8 mouse cellular contexts compared by ENCODE assay signal in genomic region chr8:10925582-10926517, GRCm38 (mm10).
DNase-seq lines count a peak whose midpoint lies in the region; ATAC-seq and TF ChIP-seq lines count a peak whose summit lies in the region.

No protein-coding gene starts in this region.

- peak overlapping the region; percentile 88 for H3K27ac ChIP-seq in kidney, postnatal 0 days
- peak overlapping the region; percentile 69 for H3K27ac ChIP-seq in hindbrain, embryonic 15.5 days (replicated peaks)
- H3K27ac ChIP-seq in neural tube, embryonic 13.5 days (replicated peaks): peak overlapping the region; percentile 76

- 6% methylated on average over 18 of the region's 18 CpGs for WGBS in kidney, postnatal 0 days
- WGBS in hindbrain, embryonic 15.5 days: 10% methylated on average over 18 of the region's 18 CpGs
- 5% methylated on average over 18 of the region's 18 CpGs for WGBS in neural tube, embryonic 13.5 days

- peak overlapping the region; percentile 27; the same call in 1 of the 2 replicates for H3K9ac ChIP-seq in kidney, postnatal 0 days (ENCODE audit: low read depth, low read length)
- no peak overlapping the region for H3K9ac ChIP-seq in hindbrain, embryonic 15.5 days
- peak overlapping the region; percentile 41 for H3K9ac ChIP-seq in neural tube, embryonic 13.5 days

- ATAC-seq in kidney, postnatal 0 days (replicated peaks; ENCODE audit: low FRiP score, low read depth): peak; percentile 29
- ATAC-seq in hindbrain, embryonic 15.5 days (ENCODE audit: low FRiP score, low read depth): no peak; the same call in 1 of the 2 replicates
- no peak for ATAC-seq in neural tube, embryonic 13.5 days (ENCODE audit: low read depth)

- DNase-seq in kidney, postnatal 0 days (ENCODE audit: low spot score): peak; percentile 77
- no peak for DNase-seq in kidney, postnatal 25 days
- DNase-seq in embryo, embryonic 10 days (ENCODE audit: low spot score): peak; percentile 64
- DNase-seq in urinary bladder, adult 2 months (ENCODE audit: low spot score): no peak
- no peak for DNase-seq in right cerebral cortex, postnatal 10 days (ENCODE audit: low spot score in 2 of 2)
- no peak for DNase-seq in adrenal gland, adult (ENCODE audit: inconsistent age in 2 of 2, low spot score in 1 of 2)

- H3K4me1 ChIP-seq in kidney, postnatal 0 days (replicated peaks; ENCODE audit: insufficient read depth, low read length): peaks cover 35% of the 10 kb centered on the region
- peaks cover 57% of the 10 kb centered on the region for H3K4me1 ChIP-seq in hindbrain, embryonic 15.5 days (replicated peaks)
- H3K4me1 ChIP-seq in neural tube, embryonic 13.5 days (replicated peaks): peaks cover 77% of the 10 kb centered on the region

- H3K9me3 ChIP-seq in kidney, postnatal 0 days (replicated peaks; ENCODE audit: low read length): no peaks in the 10 kb centered on the region
- no peaks in the 10 kb centered on the region for H3K9me3 ChIP-seq in hindbrain, embryonic 15.5 days
- no peaks in the 10 kb centered on the region for H3K9me3 ChIP-seq in neural tube, embryonic 13.5 days

- TF ChIP-seq CTCF in kidney, postnatal 0 days (IDR thresholded peaks at IDR 0.05; ENCODE audit: low read depth): no peak

- no peak overlapping the region for H3K4me3 ChIP-seq in kidney, postnatal 0 days (replicated peaks; ENCODE audit: low read depth, low read length)
- no peak overlapping the region for H3K4me3 ChIP-seq in hindbrain, embryonic 15.5 days
- no peak overlapping the region for H3K4me3 ChIP-seq in neural tube, embryonic 13.5 days

- H3K36me3 ChIP-seq in kidney, postnatal 0 days (ENCODE audit: insufficient read depth, low read length): no peaks in the 10 kb centered on the region
- H3K36me3 ChIP-seq in hindbrain, embryonic 15.5 days: no peaks in the 10 kb centered on the region
- H3K36me3 ChIP-seq in neural tube, embryonic 13.5 days: no peaks in the 10 kb centered on the region

- H3K4me2 ChIP-seq in kidney, postnatal 0 days (ENCODE audit: low read length): peak overlapping the region; percentile 5; the same call in 1 of the 2 replicates
- peak overlapping the region; percentile 19; the same call in 1 of the 2 replicates for H3K4me2 ChIP-seq in hindbrain, embryonic 15.5 days
- peak overlapping the region; percentile 39 for H3K4me2 ChIP-seq in neural tube, embryonic 13.5 days

- H3K27me3 ChIP-seq in kidney, postnatal 0 days (ENCODE audit: insufficient read depth, low read length): 0 out of 2 replicates have a peak, but pooled peaks cover 4% of the 10 kb centered on the region
- H3K27me3 ChIP-seq in hindbrain, embryonic 15.5 days: peaks cover 10% of the 10 kb centered on the region
- peaks cover 16% of the 10 kb centered on the region for H3K27me3 ChIP-seq in neural tube, embryonic 13.5 days

Comparison
In these comparisons a context has a peak if more than half of its experiments do, and no peak if none do; other contexts are left out.
1. DNase-seq: peak in kidney, postnatal 0 days (single experiment) and embryo, embryonic 10 days (single experiment); none in kidney, postnatal 25 days (0 of 2), urinary bladder, adult 2 months (single experiment), right cerebral cortex, postnatal 10 days (0 of 2) and adrenal gland, adult (0 of 2).
2. Peak in every context shown above with its lines, with median percentiles within 50 percentile points of each other: H3K27ac ChIP-seq and H3K4me2 ChIP-seq.